Mouse (Mus musculus) liver, adult 2 months (tissue): Measurements from ENCODE around the gene Bcas3.

ENCODE experiments used
- CTCF ChIP-seq: fragments of 200-500 bp; IDR thresholded peaks from 2 replicates; pipeline ENCODE4 v1.5.1; 2011; ENCODE audit warnings: low read depth, low read length, control low read depth
- POLR2A ChIP-seq: fragments of 200-500 bp; IDR thresholded peaks from 2 replicates; pipeline ENCODE4 v1.6.1; 2011; ENCODE audit warnings: low read length, control low read depth; ENCODE audit not compliant: insufficient read depth; ENCODE audit errors: extremely low read depth

GRCm38 (mm10) chr11:85799856-85800255, 446.9 kb downstream of the Bcas3 start:
- TF ChIP-seq CTCF = no peak
- no peak for TF ChIP-seq POLR2A
